In the genomic region with DNA sequence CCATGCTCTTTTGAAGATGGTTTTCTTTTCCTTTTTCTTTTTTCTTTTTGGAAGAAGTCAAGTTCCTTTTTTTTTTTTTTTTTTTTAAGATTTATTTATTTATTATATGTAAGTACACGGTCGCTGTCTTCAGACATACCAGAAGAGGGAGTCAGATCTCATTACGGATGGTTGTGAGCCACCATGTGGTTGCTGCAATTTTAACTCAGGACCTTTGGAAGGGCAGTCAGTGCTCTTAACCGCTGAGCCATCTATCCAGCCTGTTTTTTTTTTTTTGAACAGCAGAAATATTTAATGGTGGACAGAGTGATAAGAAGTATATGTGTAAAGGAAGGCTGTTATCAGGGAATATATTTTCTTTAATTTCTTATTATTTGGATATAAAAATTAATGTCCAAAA, we compare ENCODE assay signal across 14 mouse cellular contexts.
"Had no signal": no experiment of that assay in that cellular context is flagged by ENCODE, and none has a peak within 500 bp of the region (broad histone marks: within the 10 kb centered on the region; RNA-seq: fewer than 3 reads in every experiment).

No protein-coding gene starts in this region.

- H3K9me3 ChIP-seq: kidney, embryonic 15.5 days; limb, embryonic 13.5 days; midbrain, embryonic 12.5 days; neural tube, embryonic 15.5 days had no signal

- H3K27me3 ChIP-seq: kidney, embryonic 15.5 days; limb, embryonic 13.5 days; midbrain, embryonic 12.5 days; neural tube, embryonic 15.5 days had no signal

- H3K4me2 ChIP-seq: kidney, embryonic 15.5 days; limb, embryonic 13.5 days; midbrain, embryonic 12.5 days; neural tube, embryonic 15.5 days had no signal

- H3K27ac ChIP-seq: kidney, embryonic 15.5 days; limb, embryonic 13.5 days; liver, embryonic 14.5 days; midbrain, embryonic 12.5 days; neural tube, embryonic 15.5 days had no signal

- H3K9ac ChIP-seq: kidney, embryonic 15.5 days; limb, embryonic 13.5 days; liver, embryonic 14.5 days; midbrain, embryonic 12.5 days; neural tube, embryonic 15.5 days had no signal

- H3K4me3 ChIP-seq: kidney, embryonic 15.5 days; limb, embryonic 13.5 days; midbrain, embryonic 12.5 days; myocyte; neural tube, embryonic 15.5 days had no signal

- H3K4me1 ChIP-seq: kidney, embryonic 15.5 days; limb, embryonic 13.5 days; midbrain, embryonic 12.5 days; neural tube, embryonic 15.5 days had no signal

- DNase-seq: kidney, adult 18-20 months; kidney, postnatal 25 days; left cerebral cortex, postnatal 4 days; lung, adult 18-20 months; lung, postnatal 10 days; right cerebral cortex, adult 18-20 months; right cerebral cortex, postnatal 25 days; thymus, postnatal 4 days had no signal
